Mouse (Mus musculus): Measurements from ENCODE around the gene Peli3. TPM values are rescaled to one million over a fixed set of nuclear protein-coding genes. Genes with fewer than 3 reads are reported as not detected.
"Not testable (repeated sequence)": the region's sequence is repeated elsewhere in the genome, so short reads cannot be mapped to it uniquely, and the experiment has no call there.

Peli3 gene
- total RNA-seq (2015) (not detected in 2 replicates), total RNA-seq (2017) (not detected in 2 replicates)

- peak; percentile 87 for ATAC-seq (replicated peaks; ENCODE audit: poor library complexity)
Observed at GRCm38 (mm10) chr19:4942551-4943252, at the start of gene Peli3. Gene Peli3, minus strand, starts transcription at chr19:4943127.

- no peak for ATAC-seq (replicated peaks; ENCODE audit: poor library complexity)
Observed at GRCm38 (mm10) chr19:4992371-4992770, 49.4 kb upstream of the Peli3 start.

- ATAC-seq (replicated peaks; ENCODE audit: poor library complexity): no peak
Observed at GRCm38 (mm10) chr19:4990716-4991115, 47.8 kb upstream of the Peli3 start.

- no peak for ATAC-seq (replicated peaks; ENCODE audit: poor library complexity)
Observed at GRCm38 (mm10) chr19:4990256-4990625, 47.3 kb upstream of the Peli3 start, which contains the start of gene Npas4. Gene Npas4, minus strand, starts transcription at chr19:4990316.

- no peak for ATAC-seq (replicated peaks; ENCODE audit: poor library complexity)
Observed at GRCm38 (mm10) chr19:4989434-4990255, 46.7 kb upstream of the Peli3 start.

- peak; percentile 97 for ATAC-seq (replicated peaks; ENCODE audit: poor library complexity)
Observed at GRCm38 (mm10) chr19:4989013-4989412, 46.1 kb upstream of the Peli3 start.

- 0 out of 2 replicates have a peak, but pooled peaks have one; percentile 34 for ATAC-seq (replicated peaks; ENCODE audit: poor library complexity)
Observed at GRCm38 (mm10) chr19:4981767-4982166, 38.8 kb upstream of the Peli3 start.

- peak; percentile 86 for ATAC-seq (replicated peaks; ENCODE audit: poor library complexity)
Observed at GRCm38 (mm10) chr19:4968236-4968635, 25.3 kb upstream of the Peli3 start.

- ATAC-seq (replicated peaks; ENCODE audit: poor library complexity): peak; percentile 99
Observed at GRCm38 (mm10) chr19:4961928-4962601, 19.1 kb upstream of the Peli3 start, which contains the start of gene Mrpl11. Gene Mrpl11, plus strand, starts transcription at chr19:4962147.

GRCm38 (mm10) chr19:4948641-4949040 is 5.7 kb upstream of the Peli3 start:
- not testable (repeated sequence) for ATAC-seq (replicated peaks; ENCODE audit: poor library complexity)

- ATAC-seq (replicated peaks; ENCODE audit: poor library complexity): no peak
Observed at GRCm38 (mm10) chr19:4945540-4945939, 2.6 kb upstream of the Peli3 start.

GRCm38 (mm10) chr19:4943253-4943588 is 294 bp upstream of the Peli3 start:
- no peak for ATAC-seq (replicated peaks; ENCODE audit: poor library complexity)

GRCm38 (mm10) chr19:4937444-4938310 is 5.2 kb downstream of the Peli3 start:
- peak; percentile 52; the same call in 1 of the 2 replicates for ATAC-seq (replicated peaks; ENCODE audit: poor library complexity)

- ATAC-seq (replicated peaks; ENCODE audit: poor library complexity): no peak
Observed at GRCm38 (mm10) chr19:4936896-4937295, 6.0 kb downstream of the Peli3 start.

- no peak for ATAC-seq (replicated peaks; ENCODE audit: poor library complexity)
Observed at GRCm38 (mm10) chr19:4928781-4929180, 14.1 kb downstream of the Peli3 start.

GRCm38 (mm10) chr19:4927904-4928531 is 14.9 kb downstream of the Peli3 start, which contains the start of gene Dpp3:
Gene Dpp3, minus strand, starts transcription at chr19:4928287.
- ATAC-seq (replicated peaks; ENCODE audit: poor library complexity): peak; percentile 99

GRCm38 (mm10) chr19:4925121-4925860 is 17.6 kb downstream of the Peli3 start:
- ATAC-seq (replicated peaks; ENCODE audit: poor library complexity): no peak

GRCm38 (mm10) chr19:4919652-4920051 is 23.3 kb downstream of the Peli3 start:
- ATAC-seq (replicated peaks; ENCODE audit: poor library complexity): no peak

GRCm38 (mm10) chr19:4916827-4917226 is 26.1 kb downstream of the Peli3 start:
- ATAC-seq (replicated peaks; ENCODE audit: poor library complexity): no peak
